Mouse (Mus musculus) megakaryocyte, embryonic 14.5 days (primary cell): ENCODE results near the gene Fasn. TPM values are rescaled to one million over a fixed set of nuclear protein-coding genes. Genes with fewer than 3 reads are reported as not detected.

Experiments used
- H3K27me3 ChIP-seq: replicated peaks from 2 replicates; pipeline ENCODE3; 2012; ENCODE audit warnings: inconsistent platforms
- H3K36me3 ChIP-seq: replicated peaks from 2 replicates; pipeline ENCODE3; 2012; ENCODE audit warnings: low read length, inconsistent platforms, mixed read lengths
- H3K4me1 ChIP-seq: 2 replicates; pipeline ENCODE4 v1.6.1; 2012; ENCODE audit warnings: inconsistent platforms
- H3K4me3 ChIP-seq: replicated peaks from 2 replicates; pipeline ENCODE3; 2012; ENCODE audit warnings: moderate library complexity, mild to moderate bottlenecking, inconsistent platforms
- H3K9me3 ChIP-seq: 2 replicates; pipeline ENCODE4 v1.6.1; 2012; ENCODE audit warnings: inconsistent platforms
- FLI1 ChIP-seq: IDR thresholded peaks from 2 replicates; pipeline ENCODE4 v1.6.1; 2012; ENCODE audit warnings: low read length, inconsistent platforms, mixed read lengths
- GATA1 ChIP-seq: IDR thresholded peaks from 3 replicates; pipeline ENCODE4 v1.6.1; 2012; ENCODE audit warnings: mixed read lengths, low read length, inconsistent platforms, borderline replicate concordance
- polyA plus RNA-seq: library from polyadenylated mRNA; stranded (reverse); fragments of >175 nt; gene quantifications from 2 replicates; pipeline ENCODE4 v1.2.3, GENCODE M21; 2012; ENCODE audit warnings: low replicate concordance; ENCODE audit not compliant: insufficient read depth

Gene Fasn
- polyA plus RNA-seq, 1 experiment: 328 TPM

DNA sequence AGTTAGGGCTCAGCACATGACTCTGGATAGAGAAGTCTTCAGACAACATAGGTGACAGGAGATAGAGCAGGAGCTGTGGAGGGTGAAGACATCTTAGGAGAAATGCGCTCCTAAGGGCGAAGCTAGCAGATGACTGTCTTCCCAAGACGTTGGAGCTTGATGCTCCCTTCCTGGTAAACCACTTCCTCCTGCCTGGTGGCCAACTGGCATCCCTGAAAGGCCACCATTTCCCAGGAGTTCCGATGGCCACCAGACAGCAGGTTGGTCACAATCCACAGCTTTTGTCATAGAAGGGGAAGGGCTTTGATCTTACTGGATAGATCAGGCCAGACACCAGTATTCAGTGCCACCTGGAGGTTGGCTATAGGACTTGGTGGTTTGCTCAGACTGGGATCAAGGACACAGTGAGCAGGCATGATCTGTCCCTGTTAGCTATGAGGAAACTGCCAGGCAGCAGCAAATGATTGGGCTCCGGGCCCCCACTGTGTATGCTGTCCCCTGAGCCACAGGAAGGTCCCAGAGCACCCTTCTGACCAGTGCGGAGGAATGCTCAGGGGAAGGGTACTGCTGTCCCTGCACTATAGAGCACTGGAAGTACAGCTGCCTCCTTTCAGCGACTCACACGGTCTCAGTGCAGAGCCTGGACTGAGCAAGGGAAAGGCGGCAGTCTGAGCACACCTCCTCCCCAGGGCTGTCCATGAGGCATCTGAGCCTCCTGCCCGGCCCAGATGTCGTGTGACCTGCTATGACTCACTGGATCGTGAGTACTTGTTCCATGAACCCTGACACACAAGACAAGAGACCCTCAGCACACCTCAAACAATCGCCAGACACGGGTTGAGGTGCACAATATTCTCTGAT lies 62.3 kb downstream of the Fasn start:
- H3K27me3 ChIP-seq: peaks cover 35% of the 10 kb centered on the region
- peak overlapping the region; percentile 26 for H3K4me3 ChIP-seq
- peaks cover 9% of the 10 kb centered on the region for H3K4me1 ChIP-seq
- TF ChIP-seq FLI1 (no peak), GATA1 (no peak)
- peaks cover 46% of the 10 kb centered on the region for H3K9me3 ChIP-seq
- H3K36me3 ChIP-seq: no peaks in the 10 kb centered on the region

DNA sequence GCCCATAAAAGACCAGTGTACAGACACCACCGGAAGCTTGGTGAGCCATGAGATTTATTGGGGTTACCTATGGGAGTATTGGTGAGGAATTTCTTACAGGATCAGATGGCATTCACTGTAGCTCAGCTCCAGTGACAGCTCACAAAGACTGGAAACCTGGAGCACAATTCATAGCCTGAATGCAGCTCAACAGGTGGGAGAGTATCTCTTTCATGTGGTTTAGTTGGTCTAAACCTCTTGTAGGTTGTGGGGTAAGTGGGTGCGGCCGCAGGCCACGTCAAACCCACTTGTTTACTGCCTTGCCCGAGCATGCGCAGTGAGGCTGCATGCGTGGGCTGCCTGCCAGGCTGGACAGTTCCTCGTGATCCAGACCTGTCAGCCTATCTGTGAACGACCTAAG lies 64.1 kb downstream of the Fasn start:
- Histone ChIP-seq H3K4me1 (peaks cover 6% of the 10 kb centered on the region), H3K36me3 (no peaks in the 10 kb centered on the region)
- TF ChIP-seq GATA1 (no peak), FLI1 (no peak)

More for the DNA sequence above, 64.1 kb downstream of the Fasn start:
- H3K4me3 ChIP-seq: no peak overlapping the region
- peaks cover 55% of the 10 kb centered on the region for H3K9me3 ChIP-seq
- H3K27me3 ChIP-seq: peaks cover 21% of the 10 kb centered on the region

Other genes with a start within 250 kb of the Fasn start
- 1,582 and 1,923 TPM in 2 replicates for gene Arhgdia, start 242.9 kb downstream of the Fasn start, polyA plus RNA-seq
- 25.9 and 253 TPM in 2 replicates for gene Alyref, start 226.2 kb downstream of the Fasn start, polyA plus RNA-seq
- gene Anapc11, start 226.1 kb downstream of the Fasn start, polyA plus RNA-seq: 247 and 315 TPM in 2 replicates
- 2.7 and 7.7 TPM in 2 replicates for gene Npb, start 216.1 kb downstream of the Fasn start, polyA plus RNA-seq
- gene Pcyt2, start 206.6 kb downstream of the Fasn start, polyA plus RNA-seq: 143 and 168 TPM in 2 replicates
- gene Sirt7, start 199.3 kb downstream of the Fasn start, polyA plus RNA-seq: 275 and 278 TPM in 2 replicates
- 59.5 and 102 TPM in 2 replicates for gene Mafg, start 190.9 kb downstream of the Fasn start, polyA plus RNA-seq
- 3.6 and 7.7 TPM in 2 replicates for gene Pycr1, start 180.8 kb downstream of the Fasn start, polyA plus RNA-seq
- gene Myadml2, start 176.4 kb downstream of the Fasn start, polyA plus RNA-seq: 0.44 TPM in 1 of 2 replicates, not detected in the other
- gene Notum, start 163.4 kb downstream of the Fasn start, polyA plus RNA-seq: 0.46 TPM in 1 of 2 replicates, not detected in the other
- 237 and 458 TPM in 2 replicates for gene Aspscr1, start 151.6 kb downstream of the Fasn start, polyA plus RNA-seq
- 93.0 and 128 TPM in 2 replicates for gene Cenpx, start 110.8 kb downstream of the Fasn start, polyA plus RNA-seq
- gene Lrrc45, start 110.6 kb downstream of the Fasn start, polyA plus RNA-seq: 10.0 and 23.5 TPM in 2 replicates
- 1.8 and 2.3 TPM in 2 replicates for gene Rac3, start 103.1 kb downstream of the Fasn start, polyA plus RNA-seq
- gene Dcxr, start 97.3 kb downstream of the Fasn start, polyA plus RNA-seq: 100 and 241 TPM in 2 replicates
- gene Cbr2, start 92.4 kb downstream of the Fasn start, polyA plus RNA-seq: 2.1 TPM in 1 of 2 replicates, not detected in the other
- 601 and 1,141 TPM in 2 replicates for gene Hmga1b, start 61.8 kb downstream of the Fasn start, polyA plus RNA-seq
- gene Rfng, start 40.3 kb downstream of the Fasn start, polyA plus RNA-seq: 26.0 and 43.8 TPM in 2 replicates
- 13.8 and 27.0 TPM in 2 replicates for gene Gps1, start 40.3 kb downstream of the Fasn start, polyA plus RNA-seq
- 29.4 and 74.3 TPM in 2 replicates for gene Dus1l, start 28.1 kb downstream of the Fasn start, polyA plus RNA-seq
- gene Ccdc57, start 108.3 kb upstream of the Fasn start, polyA plus RNA-seq: 2.0 TPM in 1 of 2 replicates, not detected in the other
- 673 and 816 TPM in 2 replicates for gene Slc16a3, start 123.9 kb upstream of the Fasn start, polyA plus RNA-seq
- 152 and 176 TPM in 2 replicates for gene Csnk1d, start 166.8 kb upstream of the Fasn start, polyA plus RNA-seq
- 28.5 and 38.2 TPM in 2 replicates for gene Cd7, start 214.9 kb upstream of the Fasn start, polyA plus RNA-seq
- not detected in 2 replicates for gene Sectm1b, start 239.0 kb upstream of the Fasn start, polyA plus RNA-seq